Mouse (Mus musculus): ENCODE measurements around the gene Cenpw. TPM values are rescaled to one million over a fixed set of nuclear protein-coding genes. Genes with fewer than 3 reads are reported as not detected.

The Cenpw gene
- polyA plus RNA-seq (2015; fragmentation: Nextera tagmentation; extraction: Ambion mirVana): 31.1 and 33.9 TPM in 2 replicates

DNA sequence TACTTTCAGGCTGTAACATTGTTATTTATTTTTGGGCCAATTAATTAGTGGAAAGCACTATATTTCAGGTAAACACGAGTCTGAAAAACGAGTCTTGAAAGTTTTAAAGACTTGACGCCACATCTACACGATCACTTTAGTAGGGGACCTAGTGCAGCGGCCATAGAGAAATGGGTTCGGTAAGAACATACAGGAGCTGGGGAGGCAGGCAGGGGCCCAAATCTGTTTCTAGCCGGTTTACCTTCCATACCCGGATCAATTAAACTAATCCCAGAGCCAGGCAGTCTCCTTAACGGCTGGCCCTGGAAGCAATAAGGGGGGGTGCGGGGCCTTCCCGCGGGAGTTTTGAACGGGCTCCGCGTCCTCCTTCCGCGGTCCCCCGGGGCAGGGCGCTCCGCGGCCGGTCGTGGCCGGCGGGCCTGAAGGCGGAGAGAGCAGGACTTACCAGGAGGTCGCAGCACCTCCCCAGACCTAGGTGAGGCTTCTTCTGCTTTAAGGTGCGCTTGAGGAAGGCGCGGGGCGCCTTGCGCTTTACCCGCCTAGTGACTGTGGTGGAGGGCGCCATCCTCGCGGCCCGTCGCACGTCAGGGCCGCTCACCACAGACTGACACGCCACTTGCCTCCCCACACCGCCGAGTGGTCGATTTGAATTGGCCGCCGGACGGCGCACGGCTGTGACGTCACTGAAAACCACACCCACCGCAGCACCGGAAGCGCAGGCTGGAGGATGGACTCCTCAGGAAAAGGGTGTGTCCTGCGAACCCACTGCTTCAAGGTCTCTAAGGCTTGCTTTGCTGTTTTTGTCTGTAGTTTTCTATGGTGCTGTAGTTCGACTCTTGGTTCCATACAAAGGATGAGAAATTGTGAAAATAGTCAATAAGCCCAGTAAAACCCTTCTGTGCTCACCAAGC is at the start of gene Cenpw:
Gene Cenpw, minus strand, starts transcription at position 645 of the 911 bp plus-strand sequence.
- ATAC-seq (replicated peaks; ENCODE audit: insufficient number of reproducible peaks, insufficient read depth, low FRiP score, low read depth): peak; percentile 100
- no peak within 1 kb of the TSS for H3K27ac ChIP-seq
- H3K9me3 ChIP-seq (replicated peaks): no peaks in the 10 kb centered on the region
- H3K4me2 ChIP-seq: peak within 1 kb of the TSS; percentile 83
- no peaks in the 10 kb centered on the region for H3K36me3 ChIP-seq
- no peaks in the 10 kb centered on the region for H3K27me3 ChIP-seq
- 1% methylated on average over 55 of the region's 55 CpGs for WGBS
- peak within 1 kb of the TSS; percentile 73 for H3K9ac ChIP-seq
- H3K4me1 ChIP-seq (replicated peaks): no peaks in the 10 kb centered on the region; the same call in none of the 2 replicates
- peak within 1 kb of the TSS; percentile 80 for H3K4me3 ChIP-seq

DNA sequence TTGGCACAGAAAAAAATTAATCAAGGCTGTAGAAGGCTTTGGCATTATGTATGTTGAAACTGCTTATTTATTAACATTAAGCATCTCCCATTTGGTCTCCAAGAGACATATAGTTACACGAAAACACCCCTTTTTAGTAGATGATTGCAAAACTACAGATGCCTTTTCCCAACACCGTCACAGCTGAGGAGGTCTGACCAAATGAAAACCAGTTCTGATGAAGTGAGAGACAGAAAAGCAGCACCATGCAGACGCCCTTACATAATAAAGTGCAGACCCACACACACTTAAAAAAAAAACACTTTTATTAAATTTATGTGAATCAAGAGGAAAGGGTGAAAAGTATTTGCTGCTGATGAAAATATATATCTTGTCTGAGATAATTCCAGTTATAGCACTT is 49.3 kb upstream of the Cenpw start:
- H3K9me3 ChIP-seq (replicated peaks): no peaks in the 10 kb centered on the region
- no peaks in the 10 kb centered on the region for H3K4me1 ChIP-seq (replicated peaks)
- no peak overlapping the region for H3K4me2 ChIP-seq
- no peaks in the 10 kb centered on the region for H3K27me3 ChIP-seq
- no peak overlapping the region for H3K9ac ChIP-seq
- no peaks in the 10 kb centered on the region for H3K36me3 ChIP-seq
- no peak for ATAC-seq (replicated peaks; ENCODE audit: insufficient number of reproducible peaks, insufficient read depth, low FRiP score, low read depth)
- no peak overlapping the region for H3K4me3 ChIP-seq
- H3K27ac ChIP-seq: no peak overlapping the region
- whole genome bisulfite sequencing: 46% methylated on average over 3 of the region's 3 CpGs

DNA sequence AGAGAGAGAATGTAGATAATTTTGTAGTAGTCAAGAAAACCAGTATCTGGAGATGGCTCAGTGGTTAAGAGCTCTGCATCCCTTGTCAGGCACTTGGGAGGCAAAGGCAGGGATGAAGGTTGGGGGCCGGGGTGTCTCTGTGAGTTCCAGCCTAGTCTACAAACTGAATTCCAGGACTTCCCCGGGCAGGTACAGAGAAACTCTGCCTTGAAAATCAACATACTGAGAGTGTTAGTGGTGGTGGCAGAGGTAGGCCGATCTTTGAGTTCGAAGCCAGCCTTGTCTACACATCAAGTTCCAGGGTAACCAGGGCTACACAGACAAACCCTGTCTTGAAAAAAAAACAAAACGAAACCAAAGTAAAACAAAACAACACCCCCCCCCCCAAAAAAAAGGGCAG is 859 bp downstream of the Cenpw start:
- Histone ChIP-seq H3K4me3 (peak overlapping the region; percentile 80), H3K4me1 (replicated peaks) (no peaks in the 10 kb centered on the region; the same call in none of the 2 replicates), H3K27ac (no peak overlapping the region), H3K9me3 (replicated peaks) (no peaks in the 10 kb centered on the region), H3K36me3 (no peaks in the 10 kb centered on the region), H3K9ac (peak overlapping the region; percentile 73; the same call in 1 of the 2 replicates), H3K4me2 (peak overlapping the region; percentile 83), H3K27me3 (no peaks in the 10 kb centered on the region)
- no peak for ATAC-seq (replicated peaks; ENCODE audit: insufficient number of reproducible peaks, insufficient read depth, low FRiP score, low read depth)
- WGBS: 54% methylated on average over 5 of the region's 5 CpGs

DNA sequence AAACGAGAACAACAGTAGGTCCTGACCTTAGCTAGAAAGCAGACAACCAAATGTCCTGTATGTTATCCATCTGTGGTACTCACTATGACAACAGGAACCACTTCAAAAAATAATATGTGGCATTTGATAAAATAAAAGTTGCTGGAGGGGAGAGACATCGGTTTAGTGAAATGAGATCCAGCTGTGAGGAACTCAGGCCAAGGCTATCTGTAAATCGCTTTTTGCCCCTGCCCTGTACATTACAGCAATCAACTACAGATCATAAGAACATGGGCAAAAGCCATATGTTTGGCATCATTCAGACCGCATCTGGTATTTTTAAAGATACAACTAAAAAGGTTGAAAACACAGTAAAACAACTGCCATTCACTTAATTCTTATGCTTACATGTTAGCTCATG is 32.7 kb downstream of the Cenpw start:
- WGBS: 72% methylated on average over 4 of the region's 4 CpGs
- no peak overlapping the region for H3K9ac ChIP-seq
- H3K27ac ChIP-seq: no peak overlapping the region
- no peaks in the 10 kb centered on the region for H3K36me3 ChIP-seq
- no peak overlapping the region for H3K4me2 ChIP-seq
- no peaks in the 10 kb centered on the region for H3K27me3 ChIP-seq
- no peaks in the 10 kb centered on the region for H3K9me3 ChIP-seq (replicated peaks)
- ATAC-seq (replicated peaks; ENCODE audit: insufficient number of reproducible peaks, insufficient read depth, low FRiP score, low read depth): no peak
- H3K4me1 ChIP-seq (replicated peaks): no peaks in the 10 kb centered on the region
- H3K4me3 ChIP-seq: no peak overlapping the region

All from heart, embryonic 15.5 days (tissue).